Mouse (Mus musculus) midbrain, embryonic 13.5 days (tissue): ENCODE data around the gene Pcmt1. TPM values are rescaled to one million over a fixed set of nuclear protein-coding genes. Genes with fewer than 3 reads are reported as not detected.
A peak's percentile ranks its signal among the peaks of the same experiment; 100 is the strongest.

Source experiments
- ATAC-seq: fragments of 200-750 bp; cut with Nextera tagmentation; 2 replicates; pipeline ENCODE4 v1.8.0; 2017; ENCODE audit warnings: mild to moderate bottlenecking, moderate TSS enrichment, moderate library complexity
- H3K27ac ChIP-seq: fragments of 300-500 bp; sonication (generic); 2 replicates; pipeline ENCODE4 v1.5.1; 2015; ENCODE audit warnings: inconsistent platforms, mild to moderate bottlenecking, moderate library complexity
- H3K27me3 ChIP-seq: fragments of 300-500 bp; sonication (generic); 2 replicates; pipeline ENCODE4 v1.6.1; 2015; ENCODE audit warnings: mild to moderate bottlenecking, inconsistent platforms
- H3K36me3 ChIP-seq: fragments of 300-500 bp; sonication (generic); 2 replicates; pipeline ENCODE4 v1.6.1; 2015; ENCODE audit warnings: mild to moderate bottlenecking, inconsistent platforms
- H3K4me1 ChIP-seq: fragments of 300-500 bp; sonication (generic); replicated peaks from 2 replicates; pipeline ENCODE4 v1.6.1; 2015; ENCODE audit warnings: inconsistent platforms
- H3K4me2 ChIP-seq: fragments of 300-500 bp; sonication (generic); replicated peaks from 2 replicates; pipeline ENCODE4 v1.6.1; 2015; ENCODE audit warnings: moderate library complexity, mild to moderate bottlenecking, inconsistent platforms
- H3K4me3 ChIP-seq: fragments of 300-500 bp; sonication (generic); replicated peaks from 2 replicates; pipeline ENCODE4 v1.5.1; 2015; ENCODE audit warnings: mild to moderate bottlenecking, inconsistent platforms
- H3K9ac ChIP-seq: fragments of 300-500 bp; sonication (generic); replicated peaks from 2 replicates; pipeline ENCODE4 v1.6.1; 2015; ENCODE audit warnings: mild to moderate bottlenecking, inconsistent platforms
- H3K9me3 ChIP-seq: fragments of 300-500 bp; sonication (generic); 2 replicates; pipeline ENCODE4 v1.6.1; 2016; ENCODE audit warnings: mild to moderate bottlenecking, inconsistent platforms
- WGBS: fragments of 180-500 bp; shearing (Covaris S2); methylation state at CpG from one replicate; pipeline ENCODE4 v1.1.7; 2015; 5-methylcytosine and 5-hydroxymethylcytosine counted together
- polyA plus RNA-seq: library from polyadenylated mRNA; unstranded; fragments of >200 nt; fragmentation: Nextera tagmentation; extraction: Ambion mirVana; gene quantifications from 2 replicates; pipeline ENCODE4 v1.2.1, GENCODE M21; 2015

Gene Pcmt1
- polyA plus RNA-seq, 1 experiment from 2014 or later = 153 TPM

- peak overlapping the region; percentile 99 for H3K4me3 ChIP-seq
- no peaks in the 10 kb centered on the region for H3K9me3 ChIP-seq
- peak overlapping the region; percentile 99 for H3K9ac ChIP-seq
- H3K27ac ChIP-seq = peak overlapping the region; percentile 96
- H3K36me3 ChIP-seq = peaks cover 28% of the 10 kb centered on the region
- H3K4me1 ChIP-seq = peaks cover 47% of the 10 kb centered on the region
- under 1% methylated on average over 62 of the region's 64 CpGs for WGBS
- H3K4me2 ChIP-seq = peak overlapping the region; percentile 75
- ATAC-seq = peak; percentile 88
- no peaks in the 10 kb centered on the region for H3K27me3 ChIP-seq
These were observed 548 bp upstream of the Pcmt1 start for GRCm38 (mm10) chr10:7681343-7682025.

GRCm38 (mm10) chr10:7673673-7674072, 7.3 kb downstream of the Pcmt1 start:
- WGBS = 66% methylated on average over 1 of the region's 1 CpGs
- no peak overlapping the region for H3K4me3 ChIP-seq
- 0 out of 2 replicates have a peak, but pooled peaks have one; percentile 40 for ATAC-seq
- no peak overlapping the region for H3K27ac ChIP-seq
- no peaks in the 10 kb centered on the region for H3K9me3 ChIP-seq
- H3K4me2 ChIP-seq = no peak overlapping the region
- no peaks in the 10 kb centered on the region for H3K27me3 ChIP-seq
- peaks cover 6% of the 10 kb centered on the region for H3K4me1 ChIP-seq
- H3K36me3 ChIP-seq = peaks cover 66% of the 10 kb centered on the region
- H3K9ac ChIP-seq = no peak overlapping the region

DNA sequence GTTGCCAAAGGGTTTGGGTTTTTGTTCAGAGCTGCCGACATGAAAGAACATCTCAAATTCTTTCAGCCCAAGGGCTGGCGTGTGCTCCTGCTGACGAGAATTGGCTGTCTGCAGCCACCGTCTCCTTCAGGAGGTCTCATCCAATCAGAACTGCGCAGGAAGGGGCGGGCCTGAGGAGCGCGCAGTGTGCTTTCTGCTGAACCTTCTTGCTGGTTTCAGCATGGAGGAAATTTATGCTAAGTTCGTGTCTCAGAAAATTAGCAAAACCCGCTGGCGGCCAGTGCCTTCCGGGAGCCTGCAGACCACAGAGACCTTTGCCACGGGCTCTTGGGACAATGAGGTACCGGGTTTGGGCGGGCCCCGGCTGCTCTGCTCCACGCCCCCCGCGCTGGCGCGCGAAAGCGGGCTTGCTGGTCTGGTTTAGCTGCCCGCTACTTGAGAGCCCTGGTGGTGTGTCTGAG, 13.6 kb downstream of the Pcmt1 start, which contains the start of gene Nup43:
Nup43 (plus strand) TSS at position 162 of the 461 bp plus-strand sequence.
- peak within 1 kb of the TSS; percentile 75 for H3K4me3 ChIP-seq
- peak within 1 kb of the TSS; percentile 71 for H3K9ac ChIP-seq
- peak within 1 kb of the TSS; percentile 67 for H3K27ac ChIP-seq
- H3K9me3 ChIP-seq = no peaks in the 10 kb centered on the region
- WGBS = under 1% methylated on average over 24 of the region's 24 CpGs
- peak; percentile 84 for ATAC-seq
- peak within 1 kb of the TSS; percentile 72 for H3K4me2 ChIP-seq
- H3K4me1 ChIP-seq = peaks cover 18% of the 10 kb centered on the region
- no peaks in the 10 kb centered on the region for H3K27me3 ChIP-seq
- H3K36me3 ChIP-seq = peaks cover 25% of the 10 kb centered on the region

- Histone ChIP-seq H3K27me3 (no peaks in the 10 kb centered on the region), H3K4me1 (peaks cover 29% of the 10 kb centered on the region), H3K27ac (no peak overlapping the region), H3K9me3 (no peaks in the 10 kb centered on the region), H3K4me3 (no peak overlapping the region), H3K36me3 (peaks cover 6% of the 10 kb centered on the region; the same call in 1 of the 2 replicates), H3K4me2 (no peak overlapping the region), H3K9ac (no peak overlapping the region)
- 100% methylated on average over 1 of the region's 1 CpGs for WGBS
- no peak for ATAC-seq
These were observed 16.0 kb downstream of the Pcmt1 start for GRCm38 (mm10) chr10:7664889-7665288.

- H3K27me3 ChIP-seq = no peaks in the 10 kb centered on the region
These were observed 16.9 kb downstream of the Pcmt1 start for GRCm38 (mm10) chr10:7664027-7664526.

GRCm38 (mm10) chr10:7663159-7664026, 17.5 kb downstream of the Pcmt1 start:
- H3K9ac ChIP-seq = peak overlapping the region; percentile 88
- H3K9me3 ChIP-seq = no peaks in the 10 kb centered on the region
- WGBS = 1% methylated on average over 64 of the region's 64 CpGs
- ATAC-seq = peak; percentile 94
- H3K27me3 ChIP-seq = no peaks in the 10 kb centered on the region
- peak overlapping the region; percentile 96 for H3K27ac ChIP-seq
- H3K4me2 ChIP-seq = peak overlapping the region; percentile 78
- H3K36me3 ChIP-seq = no peaks in the 10 kb centered on the region
- peaks cover 30% of the 10 kb centered on the region for H3K4me1 ChIP-seq
- H3K4me3 ChIP-seq = peak overlapping the region; percentile 93

More at GRCm38 (mm10) chr10:7664027-7664526, 16.9 kb downstream of the Pcmt1 start:
- peak overlapping the region; percentile 93 for H3K4me3 ChIP-seq
- peak overlapping the region; percentile 96 for H3K27ac ChIP-seq
- no peak for ATAC-seq
- peaks cover 33% of the 10 kb centered on the region for H3K4me1 ChIP-seq
- no peaks in the 10 kb centered on the region for H3K9me3 ChIP-seq
- peak overlapping the region; percentile 88 for H3K9ac ChIP-seq
- H3K4me2 ChIP-seq = peak overlapping the region; percentile 78
- WGBS = 77% methylated on average over 6 of the region's 6 CpGs
- no peaks in the 10 kb centered on the region for H3K36me3 ChIP-seq

- peak overlapping the region; percentile 88 for H3K9ac ChIP-seq
- H3K27ac ChIP-seq = peak overlapping the region; percentile 96
- no peaks in the 10 kb centered on the region for H3K27me3 ChIP-seq
- H3K36me3 ChIP-seq = no peaks in the 10 kb centered on the region
- H3K4me1 ChIP-seq = peaks cover 23% of the 10 kb centered on the region
- no peaks in the 10 kb centered on the region for H3K9me3 ChIP-seq
- H3K4me3 ChIP-seq = peak overlapping the region; percentile 93
- WGBS = under 1% methylated on average over 44 of the region's 44 CpGs
- peak overlapping the region; percentile 78 for H3K4me2 ChIP-seq
- ATAC-seq = peak; percentile 83
These were observed 18.3 kb downstream of the Pcmt1 start for GRCm38 (mm10) chr10:7662471-7663141.

DNA sequence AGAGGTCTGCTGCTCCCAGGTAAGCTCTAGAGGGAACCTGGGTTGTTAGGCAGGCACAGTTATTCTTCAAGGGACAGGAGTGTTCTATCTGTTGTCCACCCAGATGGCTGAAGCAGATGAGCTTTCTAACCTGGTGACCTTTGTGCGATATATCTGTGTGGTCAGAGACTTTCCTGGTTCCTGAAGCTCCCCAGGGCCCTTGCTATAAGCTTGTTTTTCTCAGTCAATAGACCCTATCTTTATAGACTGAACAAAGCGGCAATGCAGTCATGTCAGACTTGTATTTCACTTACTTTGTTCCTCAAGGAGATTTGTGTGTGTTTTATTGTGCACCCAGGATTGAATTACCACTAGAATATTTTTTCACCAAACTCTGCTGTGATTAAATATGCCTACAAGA, 29.9 kb downstream of the Pcmt1 start:
- ATAC-seq = no peak
- Histone ChIP-seq H3K4me3 (no peak overlapping the region), H3K4me1 (no peaks in the 10 kb centered on the region), H3K27ac (no peak overlapping the region), H3K4me2 (no peak overlapping the region), H3K27me3 (no peaks in the 10 kb centered on the region), H3K36me3 (peaks cover 25% of the 10 kb centered on the region), H3K9me3 (no peaks in the 10 kb centered on the region), H3K9ac (no peak overlapping the region)
- WGBS = 89% methylated on average over 2 of the region's 2 CpGs

- Histone ChIP-seq H3K27me3 (no peaks in the 10 kb centered on the region), H3K9me3 (no peaks in the 10 kb centered on the region), H3K4me1 (no peaks in the 10 kb centered on the region), H3K27ac (no peak overlapping the region), H3K4me3 (no peak overlapping the region), H3K9ac (no peak overlapping the region), H3K4me2 (no peak overlapping the region), H3K36me3 (peaks cover 34% of the 10 kb centered on the region)
- 91% methylated on average over 4 of the region's 4 CpGs for WGBS
- no peak for ATAC-seq
These were observed 31.9 kb downstream of the Pcmt1 start for GRCm38 (mm10) chr10:7649059-7649458.

DNA sequence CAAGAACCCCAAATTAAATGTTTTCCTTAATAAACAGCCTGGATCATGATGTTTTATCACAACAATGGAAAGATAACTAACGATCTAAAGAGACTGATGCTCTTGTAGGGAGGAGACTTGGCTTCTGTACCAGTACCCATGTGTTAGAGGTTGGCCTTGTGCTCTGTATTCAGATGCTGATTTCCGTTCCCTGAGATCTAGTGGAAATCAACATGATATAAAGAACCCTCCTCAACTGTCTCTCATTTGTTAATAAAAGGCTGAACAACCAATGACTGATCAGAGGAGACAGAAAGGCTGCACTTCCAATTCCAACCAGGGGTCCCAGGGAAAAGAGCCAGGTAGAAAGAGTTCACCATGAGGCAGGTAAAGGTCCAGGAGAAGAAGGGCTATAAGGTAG, 35.0 kb downstream of the Pcmt1 start:
- 91% methylated on average over 2 of the region's 2 CpGs for WGBS
- H3K4me3 ChIP-seq = no peak overlapping the region
- H3K27me3 ChIP-seq = no peaks in the 10 kb centered on the region
- no peaks in the 10 kb centered on the region for H3K4me1 ChIP-seq
- no peak overlapping the region for H3K9ac ChIP-seq
- peaks cover 49% of the 10 kb centered on the region for H3K36me3 ChIP-seq
- no peaks in the 10 kb centered on the region for H3K9me3 ChIP-seq
- no peak for ATAC-seq
- H3K4me2 ChIP-seq = no peak overlapping the region
- no peak overlapping the region for H3K27ac ChIP-seq

DNA sequence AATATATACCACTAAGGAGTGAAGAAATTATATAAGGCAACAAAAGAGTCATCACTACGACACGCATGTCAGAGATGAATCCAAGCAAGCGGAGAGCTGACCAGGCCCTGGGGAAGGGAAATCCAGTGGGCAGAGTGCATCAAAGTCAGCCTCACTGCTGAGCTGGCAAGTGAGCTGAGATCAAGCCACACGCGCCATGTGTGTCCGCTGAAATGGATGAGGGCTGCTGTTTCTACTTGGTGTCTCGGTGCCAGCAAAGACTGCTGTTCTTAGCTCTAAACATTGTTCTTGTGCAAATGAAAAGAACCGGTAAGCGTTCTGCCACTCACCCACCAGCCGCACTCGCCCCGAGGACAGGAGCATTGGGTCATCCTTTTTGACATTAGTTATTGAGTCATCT, 40.6 kb downstream of the Pcmt1 start:
- no peak overlapping the region for H3K27ac ChIP-seq

More for the DNA sequence above, 40.6 kb downstream of the Pcmt1 start:
- Histone ChIP-seq H3K4me3 (no peak overlapping the region), H3K4me2 (no peak overlapping the region), H3K27me3 (no peaks in the 10 kb centered on the region), H3K9ac (no peak overlapping the region), H3K9me3 (no peaks in the 10 kb centered on the region), H3K4me1 (no peaks in the 10 kb centered on the region), H3K36me3 (peaks cover 59% of the 10 kb centered on the region)
- 95% methylated on average over 12 of the region's 12 CpGs for WGBS
- ATAC-seq = no peak
